Mouse (Mus musculus) small intestine, adult 2 months (tissue): Measurements from ENCODE around the gene Defa2. TPM values are rescaled to one million over a fixed set of nuclear protein-coding genes. Genes with fewer than 3 reads are reported as not detected.
"Not testable (repeated sequence)": the region's sequence is repeated elsewhere in the genome, so short reads cannot be mapped to it uniquely, and the experiment has no call there.

Experiments used
- H3K27ac ChIP-seq: fragments of 200-500 bp; 2 replicates; pipeline ENCODE4 v1.5.1; 2012; ENCODE audit warnings: low read depth, low read length, control low read depth, inconsistent platforms; ENCODE audit not compliant: insufficient read depth
- H3K27me3 ChIP-seq: fragments of 200-500 bp; 2 replicates; pipeline ENCODE4 v1.6.1; 2012; ENCODE audit warnings: mild to moderate bottlenecking, moderate library complexity, low read length, inconsistent platforms; ENCODE audit not compliant: control insufficient read depth, insufficient read depth
- H3K36me3 ChIP-seq: fragments of 200-500 bp; 2 replicates; pipeline ENCODE4 v1.6.1; 2012; ENCODE audit warnings: mild to moderate bottlenecking, low read length, control low read depth, inconsistent platforms; ENCODE audit not compliant: control insufficient read depth, insufficient read depth
- H3K4me1 ChIP-seq: fragments of 200-500 bp; 2 replicates; pipeline ENCODE4 v1.6.1; 2012; ENCODE audit warnings: low read length, inconsistent platforms, mixed read lengths; ENCODE audit not compliant: control insufficient read depth, insufficient read depth, insufficient read length
- H3K4me3 ChIP-seq: fragments of 200-500 bp; 2 replicates; pipeline ENCODE4 v1.5.1; 2012; ENCODE audit warnings: low read depth, mild to moderate bottlenecking, control low read depth, inconsistent platforms, low read length, moderate library complexity
- WGBS: fragments of 180-500 bp; shearing (Covaris S2); methylation state at CpG from one replicate; pipeline ENCODE4 v1.1.7; 2018; 5-methylcytosine and 5-hydroxymethylcytosine counted together
- polyA plus RNA-seq: library from polyadenylated mRNA; depleted of rRNA; stranded (reverse); fragments of >200 nt; gene quantifications from 2 replicates; pipeline ENCODE4 v1.2.3, GENCODE M21; 2012; rRNA removed

The Defa2 gene
- polyA plus RNA-seq = 20.9 and 2,576 TPM in 2 replicates

DNA sequence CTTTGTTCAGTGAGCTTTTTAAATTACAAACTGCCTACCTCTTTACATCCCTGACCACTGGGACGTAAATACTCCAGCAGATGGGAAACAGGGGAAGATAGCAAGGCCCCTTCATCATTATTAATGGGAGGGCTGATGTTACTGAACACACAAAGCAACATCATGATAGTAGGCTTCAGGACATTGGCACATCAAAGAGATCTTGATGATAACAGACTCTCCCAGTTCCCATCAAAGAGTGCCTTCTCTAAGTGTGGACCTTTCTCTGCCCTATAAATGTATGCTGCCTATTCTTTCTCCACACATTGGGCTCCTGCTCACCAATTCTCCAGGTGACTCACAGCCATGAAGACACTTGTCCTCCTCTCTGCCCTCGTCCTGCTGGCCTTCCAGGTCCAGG, at the start of gene Defa2:
Gene Defa2 (plus strand): TSS at position 301 of the 400 bp plus-strand sequence.
- WGBS = no CpG with 5 or more reads among the region's 2 CpGs

DNA sequence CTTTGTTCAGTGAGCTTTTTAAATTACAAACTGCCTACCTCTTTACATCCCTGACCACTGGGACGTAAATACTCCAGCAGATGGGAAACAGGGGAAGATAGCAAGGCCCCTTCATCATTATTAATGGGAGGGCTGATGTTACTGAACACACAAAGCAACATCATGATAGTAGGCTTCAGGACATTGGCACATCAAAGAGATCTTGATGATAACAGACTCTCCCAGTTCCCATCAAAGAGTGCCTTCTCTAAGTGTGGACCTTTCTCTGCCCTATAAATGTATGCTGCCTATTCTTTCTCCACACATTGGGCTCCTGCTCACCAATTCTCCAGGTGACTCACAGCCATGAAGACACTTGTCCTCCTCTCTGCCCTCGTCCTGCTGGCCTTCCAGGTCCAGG, 13.2 kb downstream of the Defa2 start, which contains the start of gene Defa33:
Gene Defa33 (plus strand): TSS at position 301 of the 400 bp plus-strand sequence.
- H3K4me3 ChIP-seq, H3K27ac ChIP-seq, H3K36me3 ChIP-seq, H3K27me3 ChIP-seq, H3K4me1 ChIP-seq: not testable (repeated sequence)
- WGBS = no CpG with 5 or more reads among the region's 2 CpGs

More for the DNA sequence above, at the start of gene Defa2:
- not testable (repeated sequence) for H3K36me3 ChIP-seq, H3K4me3 ChIP-seq, H3K4me1 ChIP-seq, H3K27ac ChIP-seq, H3K27me3 ChIP-seq

DNA sequence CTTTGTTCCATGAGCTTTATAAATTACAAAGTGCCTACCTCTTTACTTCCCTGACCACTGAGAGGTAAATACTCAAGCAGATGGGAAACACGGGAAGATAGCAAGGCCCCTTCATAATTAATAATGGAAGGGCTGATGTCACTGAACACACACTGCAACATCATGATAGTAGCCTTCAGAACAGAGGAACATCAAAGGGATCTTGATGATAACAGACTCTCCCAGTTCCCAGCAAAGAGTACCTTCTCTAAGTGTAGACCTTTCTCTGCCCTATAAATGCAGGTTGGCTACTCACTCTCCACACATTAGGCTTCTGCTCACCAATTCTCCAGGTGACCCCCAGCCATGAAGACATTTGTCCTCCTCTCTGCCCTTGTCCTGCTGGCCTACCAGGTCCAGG, 48.8 kb downstream of the Defa2 start, which contains the start of gene Defa36:
Gene Defa36 (plus strand): TSS at position 301 of the 400 bp plus-strand sequence.
- H3K4me1 ChIP-seq, H3K27ac ChIP-seq, H3K27me3 ChIP-seq, H3K4me3 ChIP-seq, H3K36me3 ChIP-seq: not testable (repeated sequence)
- no CpG with 5 or more reads among the region's 1 CpGs for WGBS

Other genes starting within 250 kb of the Defa2 start
- 261 and 977 TPM in 2 replicates for gene Defa30, start 243.9 kb upstream of the Defa2 start, polyA plus RNA-seq
- 36.0 and 3,821 TPM in 2 replicates for gene Defa22, start 216.2 kb upstream of the Defa2 start, polyA plus RNA-seq
- not detected in 2 replicates for gene Defa31, start 186.9 kb upstream of the Defa2 start, polyA plus RNA-seq
- 21.6 and 67.8 TPM in 2 replicates for gene Gm15293, start 177.0 kb upstream of the Defa2 start, polyA plus RNA-seq
- 8.1 and 33.1 TPM in 2 replicates for gene Gm15292, start 128.8 kb upstream of the Defa2 start, polyA plus RNA-seq
- gene Defa27, start 63.0 kb upstream of the Defa2 start, polyA plus RNA-seq = not detected in 2 replicates
- 143 and 523 TPM in 2 replicates for gene Defa29, start 51.5 kb upstream of the Defa2 start, polyA plus RNA-seq
- gene Defa33, start 13.3 kb downstream of the Defa2 start, polyA plus RNA-seq = 3.5 and 1,155 TPM in 2 replicates
- 129 and 1,309 TPM in 2 replicates for gene Defa36, start 48.9 kb downstream of the Defa2 start, polyA plus RNA-seq
- not detected in 2 replicates for gene Gm7849, start 78.0 kb downstream of the Defa2 start, polyA plus RNA-seq
- 24.9 and 3,720 TPM in 2 replicates for gene Defa20, start 130.7 kb downstream of the Defa2 start, polyA plus RNA-seq
- 474 TPM in 1 of 2 replicates, not detected in the other for gene Defa32, start 150.5 kb downstream of the Defa2 start, polyA plus RNA-seq
- not detected in 2 replicates for gene Defa37, start 186.9 kb downstream of the Defa2 start, polyA plus RNA-seq
- not detected in 2 replicates for gene Defa28, start 204.5 kb downstream of the Defa2 start, polyA plus RNA-seq
- gene Gm7861, start 216.0 kb downstream of the Defa2 start, polyA plus RNA-seq = 186 and 2,595 TPM in 2 replicates
- gene Defa26, start 239.7 kb downstream of the Defa2 start, polyA plus RNA-seq = 5.5 and 27.3 TPM in 2 replicates